Mouse (Mus musculus): ENCODE measurements at regions not wholly inside any gene's neighbourhood (a gene's known extent, or its start where the extent isn't known, plus 50 kb on each side); places are given as distances from the start of the nearest gene placed in this dataset.

GRCm38 (mm10) chr2:48627011-48627410 is 186.9 kb upstream of the Acvr2a start:
- H3K9ac ChIP-seq (ENCODE audit: insufficient read depth, low read depth, low read length, poor library complexity, severe bottlenecking): no peak overlapping the region
- in situ Hi-C loops (cut with MboI; ENCODE audit: low sequenced_read_pairs in 2 of 2, unreplicated experiment in 2 of 2): no loop called here
- H3K4me3 ChIP-seq (ENCODE audit: insufficient read depth in 1 of 2, low read depth in 1 of 2, low read length in 2 of 2, poor library complexity in 1 of 2, severe bottlenecking in 1 of 2): no peak overlapping the region
- DNase-seq (ENCODE audit: low read depth, low spot score): no peak
- no peaks in the 10 kb centered on the region for H3K9me3 ChIP-seq (ENCODE audit: control insufficient read depth, insufficient read depth, low read depth, low read length)
- H3K36me3 ChIP-seq (ENCODE audit: control insufficient read depth, insufficient read depth, low read length, poor library complexity, severe bottlenecking): no peaks in the 10 kb centered on the region
- no peaks in the 10 kb centered on the region for H3K4me1 ChIP-seq (ENCODE audit: control insufficient read depth in 2 of 2, insufficient read depth in 2 of 2, low read length in 2 of 2, poor library complexity in 1 of 2)
- no peak overlapping the region for H3K27ac ChIP-seq (ENCODE audit: insufficient read depth, low read depth, low read length, poor library complexity, severe bottlenecking)
- TF ChIP-seq HCFC1 (IDR thresholded peaks at IDR 0.05; ENCODE audit: borderline replicate concordance, insufficient read depth, low read length) (no peak), CHD2 (IDR thresholded peaks at IDR 0.05; ENCODE audit: low read depth, low read length) (no peak), MAFK (IDR thresholded peaks at IDR 0.05; ENCODE audit: insufficient read depth, low read depth, low read length) (no peak), ZNF384 (IDR thresholded peaks at IDR 0.05; ENCODE audit: low read depth, low read length) (no peak), ZC3H11A (IDR thresholded peaks at IDR 0.05; ENCODE audit: borderline replicate concordance, low read depth, low read length) (no peak)

- H3K9me3 ChIP-seq (ENCODE audit: control insufficient read depth, insufficient read depth, low read depth, low read length): no peaks in the 10 kb centered on the region
- no peak overlapping the region for H3K9ac ChIP-seq (ENCODE audit: insufficient read depth, low read depth, low read length, poor library complexity, severe bottlenecking)
- no peak overlapping the region for H3K4me3 ChIP-seq (ENCODE audit: insufficient read depth in 1 of 2, low read depth in 1 of 2, low read length in 2 of 2, poor library complexity in 1 of 2, severe bottlenecking in 1 of 2)
- DNase-seq (ENCODE audit: low read depth, low spot score): no peak
- in situ Hi-C loops (cut with MboI; ENCODE audit: low sequenced_read_pairs in 2 of 2, unreplicated experiment in 2 of 2): no loop called here
- H3K27ac ChIP-seq (ENCODE audit: insufficient read depth, low read depth, low read length, poor library complexity, severe bottlenecking): no peak overlapping the region
- H3K4me1 ChIP-seq (ENCODE audit: control insufficient read depth in 2 of 2, insufficient read depth in 2 of 2, low read length in 2 of 2, poor library complexity in 1 of 2): no peaks in the 10 kb centered on the region
- H3K36me3 ChIP-seq (ENCODE audit: control insufficient read depth, insufficient read depth, low read length, poor library complexity, severe bottlenecking): no peaks in the 10 kb centered on the region
- no peak for TF ChIP-seq ZNF384 (IDR thresholded peaks at IDR 0.05; ENCODE audit: low read depth, low read length)
- no peak for TF ChIP-seq ZC3H11A (IDR thresholded peaks at IDR 0.05; ENCODE audit: borderline replicate concordance, low read depth, low read length)
- TF ChIP-seq MAFK (IDR thresholded peaks at IDR 0.05; ENCODE audit: insufficient read depth, low read depth, low read length): no peak
- TF ChIP-seq CHD2 (IDR thresholded peaks at IDR 0.05; ENCODE audit: low read depth, low read length): no peak
- no peak for TF ChIP-seq HCFC1 (IDR thresholded peaks at IDR 0.05; ENCODE audit: borderline replicate concordance, insufficient read depth, low read length)
Observed at GRCm38 (mm10) chr2:48629106-48630050, 184.5 kb upstream of the Acvr2a start.

- in situ Hi-C loops (cut with MboI; ENCODE audit: low sequenced_read_pairs in 2 of 2, unreplicated experiment in 2 of 2): no loop called here
- no peak for DNase-seq (ENCODE audit: low read depth, low spot score)
Observed at GRCm38 (mm10) chr2:48634456-48635174, 179.3 kb upstream of the Acvr2a start.

GRCm38 (mm10) chr2:48636108-48636507 is 177.8 kb upstream of the Acvr2a start:
- DNase-seq (ENCODE audit: low read depth, low spot score): no peak
- TF ChIP-seq MAFK (IDR thresholded peaks at IDR 0.05; ENCODE audit: insufficient read depth, low read depth, low read length) (no peak), ZC3H11A (IDR thresholded peaks at IDR 0.05; ENCODE audit: borderline replicate concordance, low read depth, low read length) (no peak), HCFC1 (IDR thresholded peaks at IDR 0.05; ENCODE audit: borderline replicate concordance, insufficient read depth, low read length) (no peak), ZNF384 (IDR thresholded peaks at IDR 0.05; ENCODE audit: low read depth, low read length) (no peak), CHD2 (IDR thresholded peaks at IDR 0.05; ENCODE audit: low read depth, low read length) (no peak)
- in situ Hi-C loops (cut with MboI; ENCODE audit: low sequenced_read_pairs in 2 of 2, unreplicated experiment in 2 of 2): no loop called here

More at GRCm38 (mm10) chr2:48634456-48635174, 179.3 kb upstream of the Acvr2a start:
- Histone ChIP-seq H3K9ac (ENCODE audit: insufficient read depth, low read depth, low read length, poor library complexity, severe bottlenecking) (no peak overlapping the region), H3K9me3 (ENCODE audit: control insufficient read depth, insufficient read depth, low read depth, low read length) (no peaks in the 10 kb centered on the region), H3K27ac (ENCODE audit: insufficient read depth, low read depth, low read length, poor library complexity, severe bottlenecking) (no peak overlapping the region), H3K4me3 (ENCODE audit: insufficient read depth in 1 of 2, low read depth in 1 of 2, low read length in 2 of 2, poor library complexity in 1 of 2, severe bottlenecking in 1 of 2) (no peak overlapping the region), H3K4me1 (ENCODE audit: control insufficient read depth in 2 of 2, insufficient read depth in 2 of 2, low read length in 2 of 2, poor library complexity in 1 of 2) (no peaks in the 10 kb centered on the region), H3K36me3 (ENCODE audit: control insufficient read depth, insufficient read depth, low read length, poor library complexity, severe bottlenecking) (no peaks in the 10 kb centered on the region)
- no peak for TF ChIP-seq MAFK (IDR thresholded peaks at IDR 0.05; ENCODE audit: insufficient read depth, low read depth, low read length)
- TF ChIP-seq CHD2 (IDR thresholded peaks at IDR 0.05; ENCODE audit: low read depth, low read length): no peak
- TF ChIP-seq HCFC1 (IDR thresholded peaks at IDR 0.05; ENCODE audit: borderline replicate concordance, insufficient read depth, low read length): no peak
- no peak for TF ChIP-seq ZC3H11A (IDR thresholded peaks at IDR 0.05; ENCODE audit: borderline replicate concordance, low read depth, low read length)
- no peak for TF ChIP-seq ZNF384 (IDR thresholded peaks at IDR 0.05; ENCODE audit: low read depth, low read length)

More at GRCm38 (mm10) chr2:48636108-48636507, 177.8 kb upstream of the Acvr2a start:
- Histone ChIP-seq H3K9me3 (ENCODE audit: control insufficient read depth, insufficient read depth, low read depth, low read length) (no peaks in the 10 kb centered on the region), H3K36me3 (ENCODE audit: control insufficient read depth, insufficient read depth, low read length, poor library complexity, severe bottlenecking) (no peaks in the 10 kb centered on the region), H3K4me3 (ENCODE audit: insufficient read depth in 1 of 2, low read depth in 1 of 2, low read length in 2 of 2, poor library complexity in 1 of 2, severe bottlenecking in 1 of 2) (no peak overlapping the region), H3K9ac (ENCODE audit: insufficient read depth, low read depth, low read length, poor library complexity, severe bottlenecking) (no peak overlapping the region), H3K27ac (ENCODE audit: insufficient read depth, low read depth, low read length, poor library complexity, severe bottlenecking) (no peak overlapping the region), H3K4me1 (ENCODE audit: control insufficient read depth in 2 of 2, insufficient read depth in 2 of 2, low read length in 2 of 2, poor library complexity in 1 of 2) (no peaks in the 10 kb centered on the region)
